Mouse (Mus musculus) macrophage (primary cell): ENCODE data around the gene Ess2. TPM values are rescaled to one million over a fixed set of nuclear protein-coding genes. Genes with fewer than 3 reads are reported as not detected.

ENCODE experiments used
- H3K27ac ChIP-seq: fragments of 350-480 bp; formaldehyde crosslinking; 2 replicates; pipeline ENCODE4 v1.9.0; 2021
- H3K36me3 ChIP-seq: fragments of 350-480 bp; formaldehyde crosslinking; 2 replicates; pipeline ENCODE4 v1.9.0; 2021; ENCODE audit errors: inconsistent target
- H3K4me3 ChIP-seq: fragments of 350-480 bp; formaldehyde crosslinking; 2 replicates; pipeline ENCODE4 v1.9.0; 2021; ENCODE audit errors: inconsistent target
- H3K79me2 ChIP-seq: fragments of 350-480 bp; formaldehyde crosslinking; 2 replicates; pipeline ENCODE4 v1.9.0; 2021; ENCODE audit errors: inconsistent target
- WGBS: methylation state at CpG from one replicate; pipeline ENCODE4 v1.1.7; 2026; ENCODE audit warnings: inconsistent platforms; ENCODE audit not compliant: missing documents; 5-methylcytosine and 5-hydroxymethylcytosine counted together
- polyA plus RNA-seq: library from polyadenylated mRNA; stranded (reverse); fragments of 250-400 nt; gene quantifications from 3 replicates; pipeline ENCODE4 v1.2.4, GENCODE M21; 2018; ENCODE audit warnings: inconsistent platforms

Ess2 gene
- polyA plus RNA-seq, 1 experiment from 2014 or later = 12.0 TPM

- peaks cover 61% of the 10 kb centered on the region for H3K36me3 ChIP-seq
- H3K4me3 ChIP-seq = no peak overlapping the region
- H3K27ac ChIP-seq = no peak overlapping the region
- H3K79me2 ChIP-seq = no peaks in the 10 kb centered on the region
- WGBS = 95% methylated on average over 2 of the region's 2 CpGs
These were observed 57.9 kb downstream of the Ess2 start for GRCm38 (mm10) chr16:17853263-17853662.

- no peak overlapping the region for H3K4me3 ChIP-seq
- WGBS = 91% methylated on average over 1 of the region's 1 CpGs
- peaks cover 54% of the 10 kb centered on the region for H3K36me3 ChIP-seq
- no peak overlapping the region for H3K27ac ChIP-seq
- no peaks in the 10 kb centered on the region for H3K79me2 ChIP-seq
These were observed 59.3 kb downstream of the Ess2 start for GRCm38 (mm10) chr16:17851860-17852259.

- Histone ChIP-seq H3K79me2 (no peaks in the 10 kb centered on the region), H3K27ac (no peak overlapping the region), H3K36me3 (peaks cover 54% of the 10 kb centered on the region), H3K4me3 (no peak overlapping the region)
- WGBS = 100% methylated on average over 5 of the region's 5 CpGs
These were observed 59.8 kb downstream of the Ess2 start for GRCm38 (mm10) chr16:17851331-17851730.

Other genes with a start within 250 kb of the Ess2 start
- 71.7 to 97.8 TPM (median 80.8 TPM) in 3 replicates for gene Med15, start 178.5 kb downstream of the Ess2 start, polyA plus RNA-seq
- gene Klhl22, start 151.7 kb downstream of the Ess2 start, polyA plus RNA-seq = 7.1 to 11.2 TPM (median 8.7 TPM) in 3 replicates
- 0.22 to 0.68 TPM (median 0.50 TPM) in 3 replicates for gene Scarf2, start 114.1 kb downstream of the Ess2 start, polyA plus RNA-seq
- gene B830017H08Rik, start 78.2 kb downstream of the Ess2 start, polyA plus RNA-seq = not detected in 3 replicates
- 0.40 to 0.70 TPM (median 0.54 TPM) in 3 replicates for gene Car15, start 73.0 kb downstream of the Ess2 start, polyA plus RNA-seq
- gene Gm20518, start 19.7 kb downstream of the Ess2 start, polyA plus RNA-seq = 0.07 TPM in 1 of 3 replicates, not detected in the others
- gene Tssk1, start 17.1 kb downstream of the Ess2 start, polyA plus RNA-seq = not detected in 3 replicates
- 13.7 to 28.0 TPM (median 27.2 TPM) in 3 replicates for gene Dgcr2, start 12.8 kb downstream of the Ess2 start, polyA plus RNA-seq
- gene Tssk2, start 12.7 kb downstream of the Ess2 start, polyA plus RNA-seq = not detected in 3 replicates
- gene Gsc2, start 3.7 kb upstream of the Ess2 start, polyA plus RNA-seq = not detected in 3 replicates
- gene Slc25a1, start 16.9 kb upstream of the Ess2 start, polyA plus RNA-seq = 61.5 to 82.8 TPM (median 66.1 TPM) in 3 replicates
- not detected in 3 replicates for gene Vpreb2, start 69.1 kb upstream of the Ess2 start, polyA plus RNA-seq
- gene Dgcr6, start 141.5 kb upstream of the Ess2 start, polyA plus RNA-seq = 7.8 to 20.7 TPM (median 20.1 TPM) in 3 replicates
- 2.4 to 5.7 TPM (median 3.0 TPM) in 3 replicates for gene Prodh, start 178.9 kb upstream of the Ess2 start, polyA plus RNA-seq
- not detected in 3 replicates for gene Rtn4r, start 216.3 kb upstream of the Ess2 start, polyA plus RNA-seq